Mouse (Mus musculus): ENCODE measurements around the gene Gm4214.
"Not testable (repeated sequence)": the region's sequence is repeated elsewhere in the genome, so short reads cannot be mapped to it uniquely, and the experiment has no call there.

Gene Gm4214

DNA sequence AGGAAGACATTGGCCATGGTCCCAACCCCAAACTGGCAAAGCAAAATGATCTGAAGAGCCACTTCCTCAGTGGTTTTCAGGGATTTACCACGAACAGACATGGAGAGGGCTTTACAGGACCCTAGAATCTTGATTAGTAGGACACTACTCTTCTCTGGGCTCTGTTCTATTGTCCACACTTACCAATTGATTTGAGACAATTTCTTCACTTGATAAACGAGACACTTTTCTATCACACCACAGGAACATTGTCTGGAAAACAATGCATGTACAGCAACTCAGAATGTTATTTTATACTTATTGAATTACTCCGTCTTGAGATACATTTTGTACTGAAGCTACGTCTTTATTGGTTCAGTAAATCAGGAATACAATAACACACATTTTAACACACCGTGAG, at the start of gene Gm4214:
TSS of gene Gm4214 (minus strand) at position 101 of the 400 bp plus-strand sequence.
- not testable (repeated sequence) for DNase-seq

GRCm38 (mm10) chr7:23019823-23020222, 35.4 kb upstream of the Gm4214 start, which contains the start of gene Gm4216:
Gene Gm4216 (minus strand): TSS chr7:23019923.
- not testable (repeated sequence) for DNase-seq
